Mouse (Mus musculus) heart, adult 10 weeks (tissue): ENCODE results near the gene Tfe3. TPM values are rescaled to one million over a fixed set of nuclear protein-coding genes. Genes with fewer than 3 reads are reported as not detected.

Experiments used
- polyA plus RNA-seq: library from polyadenylated mRNA; stranded (reverse); fragments of 350-450 nt; fragmentation: Illumina TruSeq; extraction: RNeasy Lipid Tissue Mini Kit (QIAGEN cat#74804); gene quantifications from one replicate; pipeline ENCODE4 v1.2.3, GENCODE M21; 2014; ENCODE audit warnings: low read depth, low replicate concordance

The Tfe3 gene
- 13.1 TPM for polyA plus RNA-seq

DNA sequence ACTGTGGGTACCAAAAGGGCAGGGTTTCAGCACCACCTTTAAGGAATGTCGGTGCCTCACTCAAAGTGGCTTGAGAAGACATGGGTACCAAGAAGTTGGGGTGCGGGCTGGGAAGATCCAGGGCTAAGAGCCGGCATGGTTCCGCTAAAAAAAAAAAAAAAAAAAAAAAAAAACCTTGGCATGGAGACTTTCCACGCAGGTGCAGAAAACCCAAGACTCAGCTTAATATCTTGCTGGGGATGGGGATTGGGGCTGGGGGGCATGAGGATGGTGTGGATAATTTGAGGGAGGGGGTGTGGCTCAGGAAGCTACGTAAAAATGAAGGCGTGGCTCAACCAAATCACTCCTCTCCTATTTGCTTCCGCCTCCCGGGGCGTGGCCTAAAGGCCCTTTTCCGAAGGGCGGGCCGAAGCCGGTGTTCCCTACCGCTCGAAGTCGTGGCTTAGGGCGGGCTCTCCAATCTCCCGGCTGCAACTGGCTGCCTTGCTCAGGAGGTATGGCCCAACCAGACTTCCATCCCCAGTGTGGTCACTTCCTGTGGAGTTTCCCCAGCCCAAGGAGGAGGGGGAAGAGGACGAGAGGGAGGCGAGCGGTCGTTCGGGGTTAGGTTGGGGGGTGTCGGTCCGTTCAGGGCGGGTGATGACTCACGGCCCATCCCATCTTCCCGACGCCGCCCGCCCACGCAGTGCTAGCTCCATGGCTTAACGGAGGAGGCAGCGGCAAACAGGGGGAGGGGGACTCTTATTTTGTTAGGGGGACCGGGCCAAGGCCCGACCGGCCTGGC, at the start of gene Tfe3:
TSS of gene Tfe3 (plus strand) at position 424 of the 784 bp plus-strand sequence.

DNA sequence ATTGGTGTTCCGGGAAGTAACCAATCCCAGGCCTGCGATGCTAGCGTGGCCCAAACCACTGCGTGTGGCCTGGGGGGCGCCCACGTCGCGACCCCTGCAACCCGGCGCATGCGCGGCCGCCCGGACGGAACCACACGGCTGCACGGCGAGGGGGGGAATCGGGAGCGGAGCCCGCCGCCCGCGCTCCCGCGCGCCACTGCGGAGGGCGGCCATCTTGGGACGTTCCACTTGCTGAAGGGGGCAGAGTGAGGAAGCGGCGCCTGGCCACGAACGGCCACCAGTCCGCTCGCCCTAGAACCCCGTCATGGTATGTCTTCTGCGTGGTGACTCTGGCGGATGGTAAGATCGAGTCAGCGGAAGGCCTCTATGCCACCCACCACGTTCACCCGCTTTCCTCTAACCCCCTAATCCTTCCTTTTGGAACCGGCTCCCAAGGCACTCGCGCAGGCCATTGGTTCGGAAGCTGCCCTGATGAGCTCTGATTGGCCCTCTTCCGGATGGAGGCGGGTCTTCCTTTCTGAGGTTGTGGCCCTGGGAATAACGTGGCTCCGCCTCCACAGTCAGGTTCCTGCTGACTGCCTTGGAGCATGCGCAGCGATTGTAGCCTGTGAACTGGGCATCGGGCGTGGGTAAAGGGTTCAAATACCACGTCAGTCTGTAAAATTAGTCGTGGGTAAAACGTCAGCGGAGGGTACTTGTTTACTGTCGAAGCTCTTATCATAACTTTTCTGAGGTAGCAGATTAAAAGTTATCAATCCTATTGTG, 48.0 kb upstream of the Tfe3 start, which contains the start of gene Wdr45:
TSS of gene Wdr45 (plus strand) at position 199 of the 765 bp plus-strand sequence.

DNA sequence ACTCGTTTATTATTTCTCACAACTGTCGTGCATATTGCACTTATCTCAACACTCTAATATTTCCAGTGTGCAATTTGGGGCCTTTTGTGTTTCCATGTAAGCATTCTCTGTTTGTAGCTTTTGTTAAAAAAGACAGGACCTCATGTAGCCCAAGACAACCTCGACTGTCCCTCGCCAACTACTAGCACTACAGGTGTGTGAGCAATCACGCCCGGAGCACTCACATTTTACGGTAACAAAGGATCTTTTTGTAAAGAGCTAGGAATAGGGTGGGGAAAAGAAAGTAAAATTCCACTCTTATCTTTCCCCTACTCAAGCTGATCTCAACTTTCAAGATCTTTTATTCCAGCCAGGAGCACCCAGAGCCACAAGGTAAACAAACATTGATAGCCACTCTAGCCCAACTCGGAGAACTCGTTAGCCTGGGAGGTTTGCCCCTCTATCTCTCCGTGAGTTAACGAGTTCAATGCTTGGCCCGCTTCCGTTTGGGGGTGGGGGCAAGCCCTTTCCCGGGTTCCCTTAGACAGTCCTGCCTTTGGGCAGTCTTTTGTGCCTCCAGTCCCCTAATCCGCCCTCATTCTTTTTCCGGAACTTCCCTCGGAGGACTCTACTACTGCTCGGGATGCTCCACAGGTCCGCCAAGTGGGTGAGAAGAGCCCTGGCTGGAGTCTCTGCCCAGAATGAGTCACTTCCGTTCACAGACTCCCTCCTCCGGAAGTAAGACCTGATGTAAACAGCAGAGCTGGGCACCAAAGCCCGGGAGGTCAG, 40.7 kb upstream of the Tfe3 start, which contains the start of gene Gm45208:
TSS of gene Gm45208 (plus strand) at position 732 of the 768 bp plus-strand sequence.

DNA sequence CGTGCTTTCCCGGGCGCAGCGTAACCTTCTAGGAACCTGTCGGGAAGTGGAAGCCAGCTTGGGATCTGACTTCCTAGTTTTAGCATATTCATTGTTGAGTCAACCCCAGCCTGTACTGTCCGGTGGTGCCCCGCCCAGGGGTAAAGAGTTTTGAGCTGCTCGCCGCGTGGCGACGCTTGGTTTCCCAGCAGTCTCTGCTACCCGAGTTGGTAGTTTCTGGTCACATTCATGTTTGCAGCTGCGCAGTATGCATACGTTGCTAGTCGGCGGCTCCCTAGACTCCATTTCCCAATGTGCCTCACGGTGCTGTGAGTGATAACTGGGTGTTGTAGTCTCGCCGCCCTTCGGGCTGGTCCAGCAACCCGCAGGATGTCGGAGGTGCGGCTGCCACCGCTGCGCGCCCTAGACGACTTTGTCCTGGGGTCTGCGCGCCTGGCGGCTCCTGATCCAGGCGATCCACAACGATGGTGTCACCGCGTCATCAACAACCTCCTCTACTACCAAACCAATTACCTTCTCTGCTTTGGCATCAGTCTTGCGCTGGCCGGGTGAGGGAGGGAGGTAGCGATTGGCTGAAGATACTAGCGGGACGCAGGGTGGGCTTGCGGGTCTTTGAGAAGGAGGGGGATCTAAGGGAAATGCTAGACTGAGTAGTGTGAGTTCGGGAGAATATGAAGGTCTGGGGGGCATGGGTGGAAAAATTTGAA, 34.0 kb upstream of the Tfe3 start, which contains the start of gene Praf2:
TSS of gene Praf2 (plus strand) at position 225 of the 707 bp plus-strand sequence.

DNA sequence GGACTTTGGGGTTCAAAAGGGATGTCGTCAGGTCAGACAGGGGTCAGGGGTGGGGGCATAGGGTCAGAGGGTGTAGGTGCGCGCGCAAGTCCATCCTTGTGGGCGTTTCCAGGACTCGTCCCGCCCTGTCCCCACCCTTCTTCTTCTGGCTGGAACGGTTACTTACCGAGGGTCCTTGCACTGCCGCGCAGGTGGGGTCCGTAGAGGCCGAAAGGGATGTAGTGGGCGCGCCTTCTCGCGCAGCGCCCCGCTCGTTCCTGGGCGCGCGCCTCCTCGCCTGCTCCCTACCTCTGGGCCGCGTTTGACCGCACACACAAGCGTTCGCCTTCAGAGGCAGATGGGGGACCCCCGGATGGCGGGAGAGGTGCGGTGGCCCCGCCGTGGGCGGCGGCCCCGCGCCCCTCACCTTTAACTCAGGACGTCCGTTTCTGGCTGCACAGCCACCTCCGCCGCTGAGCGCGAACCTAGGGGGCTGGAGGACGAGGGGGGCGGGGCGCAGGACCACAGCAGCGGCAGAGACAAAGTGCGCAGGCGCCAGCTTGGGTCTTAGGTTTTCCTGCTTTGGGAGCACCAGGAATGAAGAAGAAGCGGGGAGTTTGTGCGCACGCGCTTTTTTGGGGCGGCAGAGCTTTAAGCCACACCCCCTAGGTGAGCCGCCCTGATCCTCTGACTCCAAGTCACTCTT, 11.8 kb upstream of the Tfe3 start, which contains the start of gene Ccdc120:
TSS of gene Ccdc120 (minus strand) at position 474 of the 685 bp plus-strand sequence.

DNA sequence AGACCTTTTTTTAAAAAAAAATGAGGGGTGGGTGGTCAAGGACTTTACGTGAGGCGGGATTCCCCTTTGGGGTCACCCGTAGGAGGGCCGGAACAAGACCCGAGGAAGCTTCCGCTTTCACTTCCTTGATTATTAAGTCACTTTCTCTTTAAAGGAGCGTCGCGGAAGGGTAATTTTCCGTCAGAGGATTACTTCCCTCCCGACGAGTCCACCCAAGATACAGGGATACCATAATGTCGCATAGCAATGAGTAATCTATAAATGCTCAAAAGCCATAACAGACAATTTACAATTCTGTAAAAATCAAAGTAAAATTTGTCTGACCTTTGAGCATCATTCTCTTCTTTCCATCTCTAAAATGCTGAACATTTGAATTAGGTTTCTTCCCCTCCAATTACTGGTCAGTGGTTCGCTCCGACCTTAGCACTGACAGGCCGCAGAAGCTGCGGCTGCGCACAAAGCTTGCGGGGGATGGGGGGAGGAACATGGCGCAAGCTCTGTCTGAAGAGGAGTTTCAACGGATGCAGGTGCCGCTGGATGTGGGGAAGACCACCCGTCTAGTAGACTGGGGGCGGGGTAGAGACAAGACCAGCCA, 27.3 kb downstream of the Tfe3 start, which contains the start of gene Gripap1:
TSS of gene Gripap1 (plus strand) at position 224 of the 595 bp plus-strand sequence.

DNA sequence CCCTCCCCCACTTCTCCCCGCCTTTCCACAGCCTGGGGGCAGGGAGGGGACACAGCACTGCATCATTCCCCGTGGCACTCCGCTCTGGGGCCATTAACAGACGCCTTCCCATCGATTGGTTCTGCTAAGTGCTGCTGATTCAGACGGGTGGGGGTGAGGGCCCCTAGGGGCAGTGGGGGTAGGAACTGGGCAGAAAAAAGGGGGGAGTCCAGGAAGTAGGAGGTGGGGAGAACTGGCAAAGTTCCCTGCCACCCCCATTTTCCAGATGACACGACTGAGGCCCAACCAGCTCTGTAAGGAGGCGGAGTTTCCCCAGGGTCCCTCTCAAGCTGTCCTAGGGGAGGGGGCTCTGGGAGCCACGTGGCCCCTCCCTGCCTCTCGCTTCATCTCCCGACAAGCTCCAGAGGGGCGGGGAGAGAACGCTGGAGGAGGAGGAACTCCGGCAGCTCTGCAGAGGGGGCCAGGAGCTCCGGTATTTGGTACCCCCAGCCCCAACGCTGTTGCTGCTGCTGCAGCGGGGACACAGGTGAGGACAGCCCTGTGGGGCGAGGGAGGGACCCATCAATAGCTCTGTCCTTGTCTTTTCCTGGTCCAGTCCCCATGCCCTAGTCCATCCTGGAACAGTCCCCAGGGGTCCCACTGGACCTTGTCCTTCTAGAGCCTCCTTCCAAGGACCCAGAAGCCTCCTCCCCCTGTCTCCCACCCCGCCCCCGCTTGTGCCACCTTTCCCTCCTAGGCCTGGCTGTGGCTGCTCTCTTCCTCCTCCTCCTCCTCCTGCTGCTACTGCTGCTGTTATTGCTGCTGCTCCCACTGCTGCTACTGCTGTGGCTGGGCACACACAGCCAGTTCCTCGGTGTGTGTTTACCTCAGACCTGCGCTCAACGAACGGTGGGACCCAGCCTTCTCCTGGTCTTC, 59.8 kb downstream of the Tfe3 start, which contains the start of gene Kcnd1:
TSS of gene Kcnd1 (plus strand) at position 425 of the 915 bp plus-strand sequence.

Other genes starting within 250 kb of the Tfe3 start
- gene Foxp3, start 188.9 kb upstream of the Tfe3 start, polyA plus RNA-seq: not detected
- 1.3 TPM for gene Ppp1r3f, start 188.3 kb upstream of the Tfe3 start, polyA plus RNA-seq
- gene Ccdc22, start 157.0 kb upstream of the Tfe3 start, polyA plus RNA-seq: 11.1 TPM
- not detected for gene Cacna1f, start 155.5 kb upstream of the Tfe3 start, polyA plus RNA-seq
- 2.5 TPM for gene Syp, start 124.1 kb upstream of the Tfe3 start, polyA plus RNA-seq
- gene Prickle3, start 105.3 kb upstream of the Tfe3 start, polyA plus RNA-seq: 21.7 TPM
- 66.5 TPM for gene Plp2, start 91.2 kb upstream of the Tfe3 start, polyA plus RNA-seq
- gene Magix, start 81.3 kb upstream of the Tfe3 start, polyA plus RNA-seq: 32.0 TPM
- gene Gpkow, start 65.4 kb upstream of the Tfe3 start, polyA plus RNA-seq: 24.2 TPM
- gene Wdr45, start 48.2 kb upstream of the Tfe3 start, polyA plus RNA-seq: 54.2 TPM
- gene Gm45208, start 40.3 kb upstream of the Tfe3 start, polyA plus RNA-seq: not detected
- gene Praf2, start 34.1 kb upstream of the Tfe3 start, polyA plus RNA-seq: 8.6 TPM
- gene Ccdc120, start 11.7 kb upstream of the Tfe3 start, polyA plus RNA-seq: 0.60 TPM
- gene Gripap1, start 27.2 kb downstream of the Tfe3 start, polyA plus RNA-seq: 40.7 TPM
- 0.71 TPM for gene Kcnd1, start 59.7 kb downstream of the Tfe3 start, polyA plus RNA-seq
- gene Otud5, start 78.8 kb downstream of the Tfe3 start, polyA plus RNA-seq: 30.2 TPM
- 3.6 TPM for gene Pim2, start 115.7 kb downstream of the Tfe3 start, polyA plus RNA-seq
- gene Slc35a2, start 121.5 kb downstream of the Tfe3 start, polyA plus RNA-seq: 21.7 TPM
- 41.7 TPM for gene Pqbp1, start 136.7 kb downstream of the Tfe3 start, polyA plus RNA-seq
- gene Timm17b, start 136.8 kb downstream of the Tfe3 start, polyA plus RNA-seq: 22.8 TPM
- not detected for gene Gm10491, start 145.3 kb downstream of the Tfe3 start, polyA plus RNA-seq
- gene Gm10490, start 147.0 kb downstream of the Tfe3 start, polyA plus RNA-seq: not detected
- not detected for gene Pcsk1n, start 157.3 kb downstream of the Tfe3 start, polyA plus RNA-seq
- not detected for gene Eras, start 166.0 kb downstream of the Tfe3 start, polyA plus RNA-seq
- gene Hdac6, start 185.3 kb downstream of the Tfe3 start, polyA plus RNA-seq: 12.4 TPM
- gene Gata1, start 215.5 kb downstream of the Tfe3 start, polyA plus RNA-seq: not detected